8 mouse cellular contexts compared by ENCODE assay signal in the genomic region with DNA sequence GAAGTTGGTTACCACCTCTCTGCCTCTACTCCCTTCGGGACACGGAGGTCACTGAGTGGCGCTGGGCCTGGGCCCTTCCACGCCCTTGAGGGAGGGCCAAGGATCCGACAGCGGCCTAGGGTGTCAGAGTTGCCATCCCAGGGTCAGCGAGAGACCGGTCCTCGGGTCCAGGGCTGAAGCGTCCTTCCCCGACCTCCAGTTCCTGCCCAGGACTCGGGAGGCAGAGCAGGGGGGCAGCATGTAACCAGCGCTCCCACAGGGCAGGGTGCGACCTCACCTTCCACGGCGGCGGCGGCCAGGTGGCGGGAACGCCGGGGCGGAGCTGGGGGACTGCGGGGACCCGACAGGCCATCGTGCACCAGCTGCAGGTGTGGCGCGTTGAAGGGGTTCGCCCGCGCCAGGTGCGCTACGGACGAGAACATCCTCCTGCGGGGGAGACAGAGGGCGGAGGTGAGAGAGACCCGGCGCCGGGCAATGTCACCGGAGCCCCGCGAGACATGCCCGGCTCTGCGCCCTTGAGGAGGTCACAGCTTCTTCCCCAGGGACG. TPM values are rescaled to one million over a fixed set of nuclear protein-coding genes. Genes with fewer than 3 reads are reported as not detected.
DNase-seq lines count a peak whose midpoint lies in the region; ATAC-seq and TF ChIP-seq lines count a peak whose summit lies in the region.

No protein-coding gene starts in this region.

- TF ChIP-seq CTCF in E14TG2a.4 (conservative IDR thresholded peaks at IDR 0.05; ENCODE audit: low read length) = no peak

- H3K27ac ChIP-seq in embryonic facial prominence, embryonic 14.5 days (replicated peaks; ENCODE audit: low read depth, low read length) = peak overlapping the region; percentile 94
- peak overlapping the region; percentile 87 to 97 for H3K27ac ChIP-seq in heart, embryonic 14.5 days (replicated peaks in 1 of 2; ENCODE audit: control insufficient read depth in 1 of 2, insufficient read depth in 1 of 2, low read depth in 2 of 2, low read length in 2 of 2)

- H3K9me3 ChIP-seq in E14TG2a.4 (ENCODE audit: low read length) = no peaks in the 10 kb centered on the region
- no peaks in the 10 kb centered on the region for H3K9me3 ChIP-seq in embryonic facial prominence, embryonic 14.5 days (ENCODE audit: control insufficient read depth, low read length)
- H3K9me3 ChIP-seq in heart, embryonic 14.5 days (ENCODE audit: control insufficient read depth, low read length) = no peaks in the 10 kb centered on the region
- no peaks in the 10 kb centered on the region for H3K9me3 ChIP-seq in megakaryocyte, embryonic 14.5 days

- H3K9ac ChIP-seq in embryonic facial prominence, embryonic 14.5 days (ENCODE audit: low read depth, low read length) = peak overlapping the region; percentile 99
- H3K9ac ChIP-seq in heart, embryonic 14.5 days (ENCODE audit: low read length) = peak overlapping the region; percentile 99

- DNase-seq in NIH3T3 (ENCODE audit: low read depth) = peak; percentile 45
- DNase-seq in embryonic facial prominence, embryonic 14.5 days (ENCODE audit: low spot score) = peak; percentile 11
- DNase-seq in kidney, postnatal 36 days = peak; percentile 49 to 72
- DNase-seq in spleen, postnatal 14 days (ENCODE audit: low spot score in 2 of 2) = peak; percentile 31 to 52
- no peak for DNase-seq in layer of hippocampus, adult 9-11 months

- peaks cover 53% of the 10 kb centered on the region for H3K4me1 ChIP-seq in E14TG2a.4 (replicated peaks; ENCODE audit: low read depth, low read length)
- peaks cover 7% of the 10 kb centered on the region; the same call in 1 of the 2 replicates for H3K4me1 ChIP-seq in embryonic facial prominence, embryonic 14.5 days (ENCODE audit: control insufficient read depth, insufficient read depth, low read length)
- peaks cover 7 to 21% of the 10 kb centered on the region in 2 experiments for H3K4me1 ChIP-seq in heart, embryonic 14.5 days (ENCODE audit: control insufficient read depth in 2 of 2, insufficient read depth in 2 of 2, low read length in 2 of 2)
- peaks cover 40% of the 10 kb centered on the region for H3K4me1 ChIP-seq in megakaryocyte, embryonic 14.5 days

- H3K27me3 ChIP-seq in E14TG2a.4 (ENCODE audit: insufficient read depth, low read length) = no peaks in the 10 kb centered on the region
- no peaks in the 10 kb centered on the region for H3K27me3 ChIP-seq in embryonic facial prominence, embryonic 14.5 days (replicated peaks; ENCODE audit: control insufficient read depth, insufficient read depth, low read length)
- H3K27me3 ChIP-seq in heart, embryonic 14.5 days (ENCODE audit: control insufficient read depth, insufficient read depth, low read length) = no peaks in the 10 kb centered on the region
- no peaks in the 10 kb centered on the region for H3K27me3 ChIP-seq in megakaryocyte, embryonic 14.5 days (replicated peaks)

- peak overlapping the region; percentile 91 for H3K4me2 ChIP-seq in embryonic facial prominence, embryonic 14.5 days (ENCODE audit: low read depth, low read length)
- peak overlapping the region; percentile 81 for H3K4me2 ChIP-seq in heart, embryonic 14.5 days (ENCODE audit: low read length)

- peak; percentile 41 for ATAC-seq in embryonic facial prominence, embryonic 14.5 days (ENCODE audit: low read depth)
- ATAC-seq in heart, embryonic 14.5 days (ENCODE audit: insufficient number of reproducible peaks, insufficient read depth, low FRiP score, low read depth) = peak; percentile 62

- WGBS in embryonic facial prominence, embryonic 14.5 days = 0% methylated on average over 18 of the region's 44 CpGs
- WGBS in heart, embryonic 14.5 days = under 1% methylated on average over 44 of the region's 44 CpGs

- H3K36me3 ChIP-seq in E14TG2a.4 (ENCODE audit: insufficient read depth, low read length) = peaks cover 46% of the 10 kb centered on the region
- H3K36me3 ChIP-seq in embryonic facial prominence, embryonic 14.5 days (ENCODE audit: control insufficient read depth, insufficient read depth, low read length) = peaks cover 37% of the 10 kb centered on the region
- H3K36me3 ChIP-seq in heart, embryonic 14.5 days (ENCODE audit: control insufficient read depth, insufficient read depth, low read length) = peaks cover 42% of the 10 kb centered on the region
- peaks cover 39% of the 10 kb centered on the region for H3K36me3 ChIP-seq in megakaryocyte, embryonic 14.5 days (replicated peaks; ENCODE audit: low read length)

- peak overlapping the region; percentile 99 for H3K4me3 ChIP-seq in E14TG2a.4 (replicated peaks; ENCODE audit: low read length)
- peak overlapping the region; percentile 99 for H3K4me3 ChIP-seq in embryonic facial prominence, embryonic 14.5 days (ENCODE audit: low read depth, low read length)
- H3K4me3 ChIP-seq in heart, embryonic 14.5 days (ENCODE audit: control insufficient read depth in 1 of 2, insufficient read depth in 1 of 2, low read depth in 1 of 2, low read length in 2 of 2) = peak overlapping the region; percentile 93 to 96
- peak overlapping the region; percentile 96 for H3K4me3 ChIP-seq in megakaryocyte, embryonic 14.5 days (replicated peaks)

RNA-seq across cellular contexts. Expression of a gene that starts 0.5 kb away (rescaled TPM):
- 515 and 526 TPM in 2 replicates for polyA plus RNA-seq in embryonic facial prominence, embryonic 14.5 days (2014; fragmentation: Nextera tagmentation; extraction: Ambion mirVana)
- polyA plus RNA-seq in heart, embryonic 14.5 days (2014; fragmentation: Nextera tagmentation; extraction: Ambion mirVana) = 1,147 and 1,166 TPM in 2 replicates
- polyA plus RNA-seq in megakaryocyte, embryonic 14.5 days (2012; ENCODE audit: insufficient read depth, low replicate concordance) = 253 and 281 TPM in 2 replicates

RNA-seq across cellular contexts. Expression of a gene that starts 40.6 kb away (rescaled TPM):
- 74.3 and 79.6 TPM in 2 replicates for polyA plus RNA-seq in embryonic facial prominence, embryonic 14.5 days (2014; fragmentation: Nextera tagmentation; extraction: Ambion mirVana)
- polyA plus RNA-seq in heart, embryonic 14.5 days (2014; fragmentation: Nextera tagmentation; extraction: Ambion mirVana) = 43.7 and 48.3 TPM in 2 replicates
- 5.3 and 7.9 TPM in 2 replicates for polyA plus RNA-seq in megakaryocyte, embryonic 14.5 days (2012; ENCODE audit: insufficient read depth, low replicate concordance)

RNA-seq across cellular contexts. Expression of a gene that starts 40.8 kb away (rescaled TPM):
- 25.9 and 28.5 TPM in 2 replicates for polyA plus RNA-seq in embryonic facial prominence, embryonic 14.5 days (2014; fragmentation: Nextera tagmentation; extraction: Ambion mirVana)
- polyA plus RNA-seq in heart, embryonic 14.5 days (2014; fragmentation: Nextera tagmentation; extraction: Ambion mirVana) = 17.3 and 19.2 TPM in 2 replicates
- polyA plus RNA-seq in megakaryocyte, embryonic 14.5 days (2012; ENCODE audit: insufficient read depth, low replicate concordance) = 2.9 and 5.1 TPM in 2 replicates

RNA-seq across cellular contexts. Expression of a gene that starts 57.8 kb away (rescaled TPM):
- 185 and 227 TPM in 2 replicates for polyA plus RNA-seq in embryonic facial prominence, embryonic 14.5 days (2014; fragmentation: Nextera tagmentation; extraction: Ambion mirVana)
- polyA plus RNA-seq in heart, embryonic 14.5 days (2014; fragmentation: Nextera tagmentation; extraction: Ambion mirVana) = 170 and 181 TPM in 2 replicates
- polyA plus RNA-seq in megakaryocyte, embryonic 14.5 days (2012; ENCODE audit: insufficient read depth, low replicate concordance) = 25.4 and 51.4 TPM in 2 replicates
